Mouse (Mus musculus) regulatory T cell (primary cell): ENCODE data around the gene Rreb1.
"Not testable (repeated sequence)": the region's sequence is repeated elsewhere in the genome, so short reads cannot be mapped to it uniquely, and the experiment has no call there.

Source experiments
- in situ Hi-C: fragments of 300-600 bp; cut with MboI, MseI; formaldehyde crosslinking; loops from one replicate; pipeline ENCODE4 v1.15.1; 2025; ENCODE audit warnings: high pct_unique_total_duplicates

Rreb1 gene

GRCm38 (mm10) chr13:37826281-37826993 lies 48.2 kb downstream of the Rreb1 start:
- in situ Hi-C loops: no loop called here

GRCm38 (mm10) chr13:37826994-37827262 lies 48.7 kb downstream of the Rreb1 start:
- in situ Hi-C loops: no loop called here

GRCm38 (mm10) chr13:37827263-37827995 lies 49.2 kb downstream of the Rreb1 start:
- in situ Hi-C loops: no loop called here

GRCm38 (mm10) chr13:37827996-37828579 lies 49.9 kb downstream of the Rreb1 start:
- in situ Hi-C loops: no loop called here

- in situ Hi-C loops: no loop called here
These were observed 50.7 kb downstream of the Rreb1 start for GRCm38 (mm10) chr13:37828928-37829327.

GRCm38 (mm10) chr13:37830256-37830655 lies 52.1 kb downstream of the Rreb1 start:
- in situ Hi-C loops: no loop called here

- in situ Hi-C loops: no loop called here
These were observed 52.7 kb downstream of the Rreb1 start for GRCm38 (mm10) chr13:37830874-37831311.

- in situ Hi-C loops: no loop called here
These were observed 54.3 kb downstream of the Rreb1 start for GRCm38 (mm10) chr13:37832481-37832880.

- in situ Hi-C loops: no loop called here
These were observed 55.3 kb downstream of the Rreb1 start for GRCm38 (mm10) chr13:37833500-37833899.

GRCm38 (mm10) chr13:37835296-37835695 lies 57.1 kb downstream of the Rreb1 start:
- in situ Hi-C loops: no loop called here

GRCm38 (mm10) chr13:37835811-37836210 lies 57.6 kb downstream of the Rreb1 start:
- in situ Hi-C loops: not testable (repeated sequence)

- in situ Hi-C loops: no loop called here
These were observed 59.2 kb downstream of the Rreb1 start for GRCm38 (mm10) chr13:37837372-37837771.

- in situ Hi-C loops: no loop called here
These were observed 60.3 kb downstream of the Rreb1 start for GRCm38 (mm10) chr13:37838260-37839183.

- in situ Hi-C loops: no loop called here
These were observed 65.0 kb downstream of the Rreb1 start for GRCm38 (mm10) chr13:37843241-37843640.

- in situ Hi-C loops: no loop called here
These were observed 65.6 kb downstream of the Rreb1 start for GRCm38 (mm10) chr13:37843844-37844243.

- in situ Hi-C loops: no loop called here
These were observed 67.0 kb downstream of the Rreb1 start for GRCm38 (mm10) chr13:37845156-37845555.

GRCm38 (mm10) chr13:37845641-37846040 lies 67.4 kb downstream of the Rreb1 start:
- in situ Hi-C loops: no loop called here

GRCm38 (mm10) chr13:37846507-37846906 lies 68.3 kb downstream of the Rreb1 start:
- in situ Hi-C loops: no loop called here

- in situ Hi-C loops: no loop called here
These were observed 68.9 kb downstream of the Rreb1 start for GRCm38 (mm10) chr13:37846962-37847570.

- in situ Hi-C loops: no loop called here
These were observed 69.6 kb downstream of the Rreb1 start for GRCm38 (mm10) chr13:37847601-37848358.

GRCm38 (mm10) chr13:37848438-37848837 lies 70.2 kb downstream of the Rreb1 start:
- in situ Hi-C loops: no loop called here
